Mouse (Mus musculus) intestine, embryonic 15.5 days (tissue): ENCODE measurements around the gene Yy1. TPM values are rescaled to one million over a fixed set of nuclear protein-coding genes. Genes with fewer than 3 reads are reported as not detected.

ENCODE experiments used
- ATAC-seq: fragments of 200-750 bp; cut with Nextera tagmentation; 2 replicates; pipeline ENCODE4 v1.8.0; 2017; ENCODE audit warnings: moderate TSS enrichment, moderate library complexity
- H3K27ac ChIP-seq: fragments of 300-500 bp; sonication (generic); 2 replicates; pipeline ENCODE4 v1.5.1; 2015; ENCODE audit warnings: mild to moderate bottlenecking, inconsistent platforms
- H3K27me3 ChIP-seq: fragments of 300-500 bp; sonication (generic); replicated peaks from 2 replicates; pipeline ENCODE4 v1.6.1; 2015; ENCODE audit warnings: inconsistent platforms
- H3K36me3 ChIP-seq: fragments of 300-500 bp; sonication (generic); 2 replicates; pipeline ENCODE4 v1.6.1; 2015; ENCODE audit warnings: inconsistent platforms
- H3K4me1 ChIP-seq: fragments of 300-500 bp; sonication (generic); replicated peaks from 2 replicates; pipeline ENCODE4 v1.6.1; 2015; ENCODE audit warnings: inconsistent platforms
- H3K4me2 ChIP-seq: fragments of 300-500 bp; sonication (generic); replicated peaks from 2 replicates; pipeline ENCODE4 v1.6.1; 2015; ENCODE audit warnings: mild to moderate bottlenecking, inconsistent platforms
- H3K4me3 ChIP-seq: fragments of 300-500 bp; sonication (generic); replicated peaks from 2 replicates; pipeline ENCODE4 v1.5.1; 2015; ENCODE audit warnings: inconsistent platforms
- H3K9ac ChIP-seq: fragments of 300-500 bp; sonication (generic); 2 replicates; pipeline ENCODE4 v1.6.1; 2015; ENCODE audit warnings: inconsistent platforms
- H3K9me3 ChIP-seq: fragments of 300-500 bp; sonication (generic); 2 replicates; pipeline ENCODE4 v1.6.1; 2016; ENCODE audit warnings: inconsistent platforms
- WGBS: fragments of 180-500 bp; shearing (Covaris S2); methylation state at CpG from one replicate; pipeline ENCODE4 v1.1.7; 2015; 5-methylcytosine and 5-hydroxymethylcytosine counted together
- polyA plus RNA-seq: library from polyadenylated mRNA; unstranded; fragments of >200 nt; fragmentation: Nextera tagmentation; extraction: Ambion mirVana; gene quantifications from 2 replicates; pipeline ENCODE4 v1.2.1, GENCODE M21; 2015

Yy1 gene
- polyA plus RNA-seq, 1 experiment from 2014 or later = 15.7 TPM

- ATAC-seq = no peak
- H3K36me3 ChIP-seq = peaks cover 14% of the 10 kb centered on the region; the same call in 1 of the 2 replicates
- no peak overlapping the region for H3K4me2 ChIP-seq
- H3K9me3 ChIP-seq = no peaks in the 10 kb centered on the region
- no peaks in the 10 kb centered on the region for H3K4me1 ChIP-seq
- 88% methylated on average over 6 of the region's 6 CpGs for WGBS
- no peak overlapping the region for H3K27ac ChIP-seq
- H3K27me3 ChIP-seq = no peaks in the 10 kb centered on the region
- no peak overlapping the region for H3K9ac ChIP-seq
- H3K4me3 ChIP-seq = no peak overlapping the region
These were observed 21.7 kb downstream of the Yy1 start for GRCm38 (mm10) chr12:108814470-108814869.

GRCm38 (mm10) chr12:108816569-108816968, 23.8 kb downstream of the Yy1 start:
- Histone ChIP-seq H3K4me2 (no peak overlapping the region), H3K9ac (no peak overlapping the region), H3K27ac (no peak overlapping the region), H3K36me3 (peaks cover 14% of the 10 kb centered on the region; the same call in 1 of the 2 replicates), H3K27me3 (no peaks in the 10 kb centered on the region), H3K9me3 (no peaks in the 10 kb centered on the region), H3K4me1 (no peaks in the 10 kb centered on the region), H3K4me3 (no peak overlapping the region)
- 71% methylated on average over 11 of the region's 11 CpGs for WGBS
- ATAC-seq = no peak

- H3K9ac ChIP-seq = no peak overlapping the region
- H3K36me3 ChIP-seq = peaks cover 10% of the 10 kb centered on the region; the same call in 1 of the 2 replicates
- H3K27me3 ChIP-seq = no peaks in the 10 kb centered on the region
- no peak overlapping the region for H3K27ac ChIP-seq
- no peaks in the 10 kb centered on the region for H3K9me3 ChIP-seq
- H3K4me1 ChIP-seq = no peaks in the 10 kb centered on the region
- no peak overlapping the region for H3K4me3 ChIP-seq
- no peak overlapping the region for H3K4me2 ChIP-seq
- 92% methylated on average over 4 of the region's 4 CpGs for WGBS
- peak; percentile 17; the same call in 1 of the 2 replicates for ATAC-seq
These were observed 27.7 kb downstream of the Yy1 start for GRCm38 (mm10) chr12:108820461-108820860.

GRCm38 (mm10) chr12:108823036-108823435, 30.3 kb downstream of the Yy1 start:
- no peak for ATAC-seq
- Histone ChIP-seq H3K4me1 (no peaks in the 10 kb centered on the region), H3K27ac (no peak overlapping the region), H3K4me2 (no peak overlapping the region), H3K9ac (no peak overlapping the region), H3K27me3 (no peaks in the 10 kb centered on the region), H3K4me3 (no peak overlapping the region), H3K36me3 (peaks cover 3% of the 10 kb centered on the region; the same call in 1 of the 2 replicates), H3K9me3 (no peaks in the 10 kb centered on the region)
- WGBS = 58% methylated on average over 8 of the region's 8 CpGs

- no peaks in the 10 kb centered on the region for H3K36me3 ChIP-seq
- 89% methylated on average over 15 of the region's 15 CpGs for WGBS
- H3K4me1 ChIP-seq = no peaks in the 10 kb centered on the region
- no peaks in the 10 kb centered on the region for H3K27me3 ChIP-seq
- no peak overlapping the region for H3K4me3 ChIP-seq
- no peak overlapping the region for H3K4me2 ChIP-seq
- H3K9ac ChIP-seq = no peak overlapping the region
- ATAC-seq = no peak
- no peaks in the 10 kb centered on the region for H3K9me3 ChIP-seq
- no peak overlapping the region for H3K27ac ChIP-seq
These were observed 31.6 kb downstream of the Yy1 start for GRCm38 (mm10) chr12:108824225-108824874.

- Histone ChIP-seq H3K4me1 (no peaks in the 10 kb centered on the region), H3K27ac (no peak overlapping the region), H3K36me3 (no peaks in the 10 kb centered on the region), H3K9ac (no peak overlapping the region), H3K4me3 (no peak overlapping the region), H3K9me3 (no peaks in the 10 kb centered on the region), H3K27me3 (no peaks in the 10 kb centered on the region), H3K4me2 (no peak overlapping the region)
- no peak for ATAC-seq
- WGBS = 94% methylated on average over 13 of the region's 13 CpGs
These were observed 32.9 kb downstream of the Yy1 start for GRCm38 (mm10) chr12:108825561-108826224.

- H3K27me3 ChIP-seq = no peaks in the 10 kb centered on the region
- no peaks in the 10 kb centered on the region for H3K36me3 ChIP-seq
- 93% methylated on average over 19 of the region's 19 CpGs for WGBS
These were observed 33.6 kb downstream of the Yy1 start for GRCm38 (mm10) chr12:108826282-108826957.

GRCm38 (mm10) chr12:108826958-108827535, 34.3 kb downstream of the Yy1 start:
- no peak overlapping the region for H3K4me2 ChIP-seq
- peaks cover 3% of the 10 kb centered on the region for H3K4me1 ChIP-seq
- 95% methylated on average over 28 of the region's 28 CpGs for WGBS
- H3K9me3 ChIP-seq = no peaks in the 10 kb centered on the region
- no peak overlapping the region for H3K4me3 ChIP-seq
- H3K36me3 ChIP-seq = no peaks in the 10 kb centered on the region
- no peak overlapping the region for H3K9ac ChIP-seq
- no peaks in the 10 kb centered on the region for H3K27me3 ChIP-seq
- H3K27ac ChIP-seq = no peak overlapping the region
- ATAC-seq = no peak

More at GRCm38 (mm10) chr12:108826282-108826957, 33.6 kb downstream of the Yy1 start:
- Histone ChIP-seq H3K9me3 (no peaks in the 10 kb centered on the region), H3K9ac (no peak overlapping the region), H3K27ac (no peak overlapping the region), H3K4me1 (no peaks in the 10 kb centered on the region), H3K4me2 (no peak overlapping the region), H3K4me3 (no peak overlapping the region)
- ATAC-seq = no peak

- no peaks in the 10 kb centered on the region for H3K9me3 ChIP-seq
- ATAC-seq = no peak
- no peak overlapping the region for H3K27ac ChIP-seq
- no peak overlapping the region for H3K9ac ChIP-seq
- 90% methylated on average over 6 of the region's 6 CpGs for WGBS
- H3K27me3 ChIP-seq = no peaks in the 10 kb centered on the region
- no peak overlapping the region for H3K4me3 ChIP-seq
- peaks cover 8% of the 10 kb centered on the region for H3K4me1 ChIP-seq
- no peak overlapping the region for H3K4me2 ChIP-seq
- H3K36me3 ChIP-seq = no peaks in the 10 kb centered on the region
These were observed 34.9 kb downstream of the Yy1 start for GRCm38 (mm10) chr12:108827641-108828040.

GRCm38 (mm10) chr12:108829636-108830035, 36.9 kb downstream of the Yy1 start:
- 50% methylated on average over 5 of the region's 5 CpGs for WGBS
- ATAC-seq = no peak
- H3K4me2 ChIP-seq = no peak overlapping the region
- no peaks in the 10 kb centered on the region for H3K36me3 ChIP-seq
- no peak overlapping the region for H3K27ac ChIP-seq
- H3K4me1 ChIP-seq = peaks cover 10% of the 10 kb centered on the region
- no peaks in the 10 kb centered on the region for H3K9me3 ChIP-seq
- no peak overlapping the region for H3K9ac ChIP-seq
- H3K4me3 ChIP-seq = no peak overlapping the region
- H3K27me3 ChIP-seq = no peaks in the 10 kb centered on the region

GRCm38 (mm10) chr12:108830358-108830757, 37.6 kb downstream of the Yy1 start:
- Histone ChIP-seq H3K27ac (no peak overlapping the region), H3K9ac (no peak overlapping the region), H3K4me1 (peaks cover 16% of the 10 kb centered on the region), H3K4me2 (no peak overlapping the region), H3K27me3 (no peaks in the 10 kb centered on the region), H3K4me3 (no peak overlapping the region), H3K36me3 (no peaks in the 10 kb centered on the region), H3K9me3 (no peaks in the 10 kb centered on the region)
- 82% methylated on average over 6 of the region's 6 CpGs for WGBS
- ATAC-seq = no peak

- H3K4me1 ChIP-seq = peaks cover 21% of the 10 kb centered on the region
- H3K9me3 ChIP-seq = no peaks in the 10 kb centered on the region
- no peaks in the 10 kb centered on the region for H3K36me3 ChIP-seq
- WGBS = 60% methylated on average over 9 of the region's 9 CpGs
- ATAC-seq = no peak
- no peak overlapping the region for H3K4me3 ChIP-seq
- no peak overlapping the region for H3K27ac ChIP-seq
- H3K9ac ChIP-seq = no peak overlapping the region
- no peak overlapping the region for H3K4me2 ChIP-seq
- H3K27me3 ChIP-seq = no peaks in the 10 kb centered on the region
These were observed 39.3 kb downstream of the Yy1 start for GRCm38 (mm10) chr12:108831966-108832643.
